Mouse (Mus musculus) testis, adult 2 months (tissue): ENCODE measurements around the gene Acsl6.

Source experiments
- CTCF ChIP-seq: fragments of 200-500 bp; IDR thresholded peaks from 2 replicates; pipeline ENCODE4 v1.5.1; 2012; ENCODE audit warnings: low read depth, mild to moderate bottlenecking, inconsistent platforms, low read length, moderate library complexity; ENCODE audit not compliant: control insufficient read depth, insufficient read depth, insufficient replicate concordance
- POLR2A ChIP-seq: fragments of 200-500 bp; IDR thresholded peaks from 2 replicates; pipeline ENCODE4 v1.6.1; 2012; ENCODE audit warnings: low read depth, mild to moderate bottlenecking, inconsistent platforms, low read length, moderate library complexity; ENCODE audit not compliant: control insufficient read depth

DNA sequence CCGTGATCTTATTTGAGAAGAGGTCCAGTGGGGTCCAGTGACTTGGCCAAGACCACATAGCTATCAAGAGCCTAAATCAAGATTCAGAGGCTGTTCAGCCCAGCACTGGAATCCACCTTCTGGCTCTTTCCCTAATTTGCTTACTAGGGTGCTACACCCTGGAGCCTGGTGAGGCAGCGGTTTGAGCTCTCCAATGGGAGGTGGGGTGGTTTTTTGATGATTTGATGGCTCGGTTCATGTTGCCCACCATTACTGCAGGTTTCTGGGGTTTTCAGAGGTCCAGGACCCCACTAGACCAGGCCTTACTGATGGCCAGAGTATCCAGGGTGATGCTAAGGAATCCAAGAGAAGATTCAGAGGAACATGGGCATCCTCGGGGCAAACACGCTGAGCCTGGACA is 11.7 kb downstream of the Acsl6 start:
- TF ChIP-seq CTCF (no peak), POLR2A (no peak)
